Mouse (Mus musculus) mesoderm, embryonic 11.5 days (tissue): ENCODE results near the gene Mettl7a1.
"Not testable (repeated sequence)": the region's sequence is repeated elsewhere in the genome, so short reads cannot be mapped to it uniquely, and the experiment has no call there.

Experiments
- DNase-seq: peaks from one replicate; pipeline ENCODE4 v3.0.0-alpha.2; 2012; ENCODE audit warnings: low read depth, low spot score

Mettl7a1 gene

DNA sequence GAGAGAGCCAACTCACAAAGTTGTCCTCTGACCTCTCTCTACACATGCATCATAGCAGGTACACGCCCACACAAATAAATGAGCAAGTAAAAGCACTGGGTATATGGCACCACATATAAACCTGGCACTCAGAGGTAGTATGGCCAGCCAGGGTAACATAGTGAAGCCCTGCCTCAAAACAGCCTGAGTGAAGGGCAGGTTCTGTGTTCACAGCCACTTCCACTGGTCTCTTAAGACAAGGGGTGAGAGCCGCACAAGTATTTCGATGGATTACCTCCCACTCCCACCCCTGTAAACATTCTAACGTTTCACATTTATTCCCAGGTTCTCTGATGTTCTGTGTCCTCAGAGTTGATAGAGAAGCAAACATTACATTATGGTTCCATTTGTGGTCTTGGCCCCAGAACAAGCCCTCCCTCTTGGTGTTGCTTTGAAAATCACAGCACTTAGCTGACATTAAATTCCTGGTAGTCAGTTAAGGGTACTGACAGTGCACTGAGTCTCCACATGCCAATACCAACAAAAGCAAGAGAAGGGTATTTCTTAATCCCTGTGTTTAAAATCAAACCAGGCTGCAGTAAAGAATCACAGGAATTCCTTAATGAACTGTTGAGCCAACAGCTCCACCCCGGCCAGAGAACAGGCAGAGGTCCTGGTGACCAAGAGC lies 37.5 kb downstream of the Mettl7a1 start:
- not testable (repeated sequence) for DNase-seq

DNA sequence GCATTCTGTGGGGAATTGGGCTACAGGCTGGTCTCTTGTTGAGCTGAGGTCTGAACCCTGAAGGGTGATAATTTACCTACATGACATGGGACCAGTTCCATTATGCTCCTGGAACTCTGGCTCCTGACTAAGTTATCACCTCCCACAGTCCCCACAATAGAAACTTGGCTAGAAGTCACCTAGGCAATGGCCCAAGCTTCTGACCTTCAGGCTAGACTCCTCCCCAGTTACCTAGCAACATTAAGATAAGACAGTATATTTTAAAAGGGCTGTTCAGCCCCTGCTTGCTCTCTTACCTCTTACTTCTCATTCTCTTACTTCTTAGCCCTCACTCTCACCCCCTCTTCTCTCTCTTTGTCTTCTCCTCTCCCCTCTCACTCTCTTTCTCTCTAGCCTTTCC lies 41.5 kb downstream of the Mettl7a1 start:
- DNase-seq = no peak

- DNase-seq = no peak
These were observed 42.8 kb downstream of the Mettl7a1 start for GRCm38 (mm10) chr15:100346761-100347160.

DNA sequence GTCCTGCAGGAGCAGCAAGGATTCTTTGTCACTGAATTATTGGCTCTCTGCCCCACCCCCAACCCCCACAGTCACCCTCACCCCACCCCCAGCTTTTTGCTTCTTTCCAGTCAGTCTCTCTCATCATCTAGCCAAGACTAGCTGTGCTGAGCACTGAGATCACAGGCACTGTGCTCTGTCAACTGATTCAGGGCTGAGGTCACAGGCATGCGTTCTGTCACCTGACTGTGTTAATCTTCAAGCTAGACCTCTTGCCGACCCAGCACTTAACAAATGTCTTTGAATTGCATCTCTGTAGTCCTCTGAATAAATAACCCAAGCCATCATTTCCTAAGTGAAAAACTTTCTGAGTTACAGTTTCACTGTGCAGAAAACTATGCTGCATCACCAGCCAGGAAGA lies 45.6 kb downstream of the Mettl7a1 start:
- no peak for DNase-seq

- no peak for DNase-seq
These were observed 47.6 kb downstream of the Mettl7a1 start for GRCm38 (mm10) chr15:100351501-100352060.

GRCm38 (mm10) chr15:100352711-100353250 lies 48.8 kb downstream of the Mettl7a1 start, which contains the start of the genes Methig1 and Mettl7a2:
Gene Methig1 (plus strand): TSS chr15:100353149.
Gene Mettl7a2 (plus strand): TSS chr15:100353200.
- DNase-seq = no peak

DNA sequence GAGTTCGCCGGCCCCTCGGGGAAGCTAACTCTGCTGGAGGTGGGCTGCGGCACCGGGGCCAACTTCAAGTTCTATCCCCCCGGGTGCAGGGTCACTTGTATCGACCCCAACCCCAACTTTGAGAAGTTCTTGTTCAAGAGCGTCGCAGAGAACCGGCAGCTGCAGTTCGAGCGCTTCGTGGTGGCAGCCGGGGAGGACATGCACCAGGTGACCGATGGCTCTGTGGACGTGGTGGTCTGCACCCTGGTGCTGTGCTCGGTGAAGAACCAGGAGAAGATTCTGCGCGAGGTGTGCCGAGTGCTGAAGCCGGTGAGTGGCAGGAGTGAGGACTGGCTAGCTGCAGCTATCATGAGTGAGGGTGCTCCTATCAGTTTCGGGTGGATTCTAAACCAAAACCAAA lies 49.5 kb downstream of the Mettl7a1 start:
- not testable (repeated sequence) for DNase-seq

DNA sequence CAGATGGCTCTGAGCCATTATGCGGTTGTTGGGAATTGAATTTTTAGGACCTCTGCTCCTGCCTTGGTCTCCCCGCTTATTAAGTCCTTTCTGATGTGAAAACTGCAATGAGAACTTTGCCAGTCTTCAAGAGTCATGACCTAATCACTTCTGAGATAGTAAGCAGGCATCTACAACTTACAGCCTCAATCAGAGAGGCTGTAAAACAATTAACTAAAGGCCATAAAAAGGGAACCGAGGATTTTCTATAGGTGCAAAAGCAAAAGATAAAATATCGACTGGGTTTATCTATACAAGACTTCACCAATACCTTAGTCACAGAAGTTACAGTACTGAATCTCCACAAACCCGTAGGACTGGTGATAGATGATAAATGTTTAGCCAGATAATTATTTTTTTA lies 51.9 kb downstream of the Mettl7a1 start:
- DNase-seq = no peak

GRCm38 (mm10) chr15:100364242-100364641 lies 60.3 kb downstream of the Mettl7a1 start, which contains the start of gene Higd1c:
Gene Higd1c (plus strand): TSS chr15:100364542.
- DNase-seq = no peak

- DNase-seq = not testable (repeated sequence)
These were observed 62.0 kb downstream of the Mettl7a1 start for GRCm38 (mm10) chr15:100365967-100366366.

GRCm38 (mm10) chr15:100367119-100367518 lies 63.2 kb downstream of the Mettl7a1 start:
- DNase-seq = no peak

DNA sequence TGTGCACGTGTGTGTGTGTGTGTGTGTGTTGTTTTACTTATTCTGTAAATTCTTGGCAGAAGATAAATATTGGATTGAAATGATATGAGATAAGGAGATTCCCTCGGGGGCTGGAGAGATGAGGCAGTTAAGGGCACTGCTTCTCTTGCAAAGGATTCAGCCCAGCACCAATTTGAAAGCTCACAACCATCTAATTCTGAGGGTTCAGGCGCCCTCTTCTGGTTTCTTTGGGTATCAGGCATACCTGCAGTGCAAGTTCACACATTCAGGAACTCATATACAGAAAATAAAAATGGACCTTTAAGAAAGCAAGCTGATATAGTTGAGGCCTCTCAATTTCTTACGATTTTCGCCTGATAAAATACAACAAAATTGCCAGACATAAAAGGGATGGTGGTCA lies 71.1 kb downstream of the Mettl7a1 start:
- DNase-seq = peak; percentile 57

DNA sequence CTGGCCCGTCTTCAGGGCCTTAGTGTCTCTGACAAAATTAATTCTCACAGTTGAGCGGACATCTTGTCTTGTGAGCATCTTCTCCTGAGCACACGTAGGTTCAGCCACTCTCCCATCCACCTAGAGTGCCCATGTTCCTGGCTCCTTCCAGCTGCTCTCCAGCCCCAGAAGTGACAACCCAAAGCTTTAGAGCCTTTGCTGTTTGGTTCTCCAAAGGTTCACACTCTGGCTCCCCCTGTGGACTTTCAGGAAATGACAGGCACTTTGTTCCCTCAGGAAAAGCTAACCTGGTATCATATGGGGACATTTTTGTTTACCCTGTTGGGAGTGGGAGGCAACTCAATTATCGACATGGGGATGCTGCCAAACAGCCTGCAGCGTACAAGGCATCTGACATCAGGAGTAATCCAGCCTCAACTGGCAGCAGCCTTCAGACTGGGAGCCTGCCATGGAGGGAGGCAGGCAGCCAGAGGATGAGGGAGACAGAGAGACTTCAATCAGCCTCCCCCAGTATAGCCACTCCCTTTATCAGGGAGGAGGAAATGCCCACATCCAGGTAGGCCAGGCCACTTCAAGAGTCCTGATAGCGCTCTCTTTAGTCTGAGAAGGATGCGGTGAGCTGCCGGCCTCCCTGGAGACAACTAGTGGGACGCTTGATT lies 74.0 kb downstream of the Mettl7a1 start:
- not testable (repeated sequence) for DNase-seq
